Mouse (Mus musculus) limb, embryonic 12.5 days (tissue): Measurements from ENCODE around the gene Dmap1. TPM values are rescaled to one million over a fixed set of nuclear protein-coding genes. Genes with fewer than 3 reads are reported as not detected.

Experiments used
- ATAC-seq: fragments of 200-750 bp; cut with Nextera tagmentation; 2 replicates; pipeline ENCODE4 v1.8.0; 2017; ENCODE audit warnings: low read depth, moderate TSS enrichment; ENCODE audit not compliant: insufficient number of reproducible peaks, insufficient read depth, low FRiP score, low TSS enrichment
- H3K27ac ChIP-seq: fragments of 300-500 bp; sonication (generic); 2 replicates; pipeline ENCODE4 v1.5.1; 2016; ENCODE audit warnings: mild to moderate bottlenecking, moderate library complexity
- H3K27me3 ChIP-seq: fragments of 300-500 bp; sonication (generic); 2 replicates; pipeline ENCODE4 v1.6.1; 2016; ENCODE audit warnings: mild to moderate bottlenecking, moderate library complexity
- H3K36me3 ChIP-seq: fragments of 300-500 bp; sonication (generic); 2 replicates; pipeline ENCODE4 v1.6.1; 2016; ENCODE audit warnings: mild to moderate bottlenecking, moderate library complexity
- H3K4me1 ChIP-seq: fragments of 300-500 bp; sonication (generic); replicated peaks from 2 replicates; pipeline ENCODE4 v1.6.1; 2016
- H3K4me2 ChIP-seq: fragments of 300-500 bp; sonication (generic); 2 replicates; pipeline ENCODE4 v1.6.1; 2016; ENCODE audit warnings: mild to moderate bottlenecking, moderate library complexity
- H3K4me3 ChIP-seq: fragments of 300-500 bp; sonication (generic); replicated peaks from 2 replicates; pipeline ENCODE4 v1.5.1; 2016; ENCODE audit warnings: mild to moderate bottlenecking
- H3K9ac ChIP-seq: fragments of 300-500 bp; sonication (generic); replicated peaks from 2 replicates; pipeline ENCODE4 v1.6.1; 2016; ENCODE audit warnings: mild to moderate bottlenecking, moderate library complexity
- H3K9me3 ChIP-seq: fragments of 300-500 bp; sonication (generic); 2 replicates; pipeline ENCODE4 v1.6.1; 2016; ENCODE audit warnings: mild to moderate bottlenecking, moderate library complexity
- WGBS: fragments of 180-500 bp; shearing (Covaris S2); methylation state at CpG from one replicate; pipeline ENCODE4 v1.1.7; 2016; 5-methylcytosine and 5-hydroxymethylcytosine counted together
- polyA plus RNA-seq: library from polyadenylated mRNA; unstranded; fragments of >200 nt; fragmentation: Nextera tagmentation; extraction: Ambion mirVana; gene quantifications from 2 replicates; pipeline ENCODE4 v1.2.1, GENCODE M21; 2016

Dmap1 gene
- polyA plus RNA-seq, 1 experiment from 2014 or later = 87.5 TPM

- peaks cover 35% of the 10 kb centered on the region for H3K36me3 ChIP-seq
- ATAC-seq = no peak
- no peak overlapping the region for H3K4me3 ChIP-seq
- H3K9ac ChIP-seq = no peak overlapping the region
- WGBS = 97% methylated on average over 1 of the region's 1 CpGs
- H3K9me3 ChIP-seq = no peaks in the 10 kb centered on the region
- H3K27me3 ChIP-seq = 0 out of 2 replicates have a peak, but pooled peaks cover 2% of the 10 kb centered on the region
- no peak overlapping the region for H3K4me2 ChIP-seq
- no peak overlapping the region for H3K27ac ChIP-seq
- peaks cover 21% of the 10 kb centered on the region for H3K4me1 ChIP-seq
These were observed 41.0 kb downstream of the Dmap1 start for GRCm38 (mm10) chr4:117640925-117641703.

- H3K27ac ChIP-seq = no peak overlapping the region
- H3K27me3 ChIP-seq = no peaks in the 10 kb centered on the region
- peaks cover 39% of the 10 kb centered on the region; the same call in 1 of the 2 replicates for H3K36me3 ChIP-seq
- no peaks in the 10 kb centered on the region; the same call in 1 of the 2 replicates for H3K4me1 ChIP-seq
- ATAC-seq = no peak
- H3K9me3 ChIP-seq = peaks cover 3% of the 10 kb centered on the region; the same call in 1 of the 2 replicates
- H3K4me3 ChIP-seq = no peak overlapping the region
- WGBS = 79% methylated on average over 22 of the region's 22 CpGs
- no peak overlapping the region for H3K9ac ChIP-seq
- no peak overlapping the region for H3K4me2 ChIP-seq
These were observed 45.0 kb downstream of the Dmap1 start for GRCm38 (mm10) chr4:117636891-117637613.

- Histone ChIP-seq H3K36me3 (peaks cover 37% of the 10 kb centered on the region; the same call in 1 of the 2 replicates), H3K27ac (no peak overlapping the region), H3K4me1 (peaks cover 2% of the 10 kb centered on the region), H3K4me2 (no peak overlapping the region), H3K9ac (no peak overlapping the region), H3K4me3 (no peak overlapping the region), H3K27me3 (no peaks in the 10 kb centered on the region), H3K9me3 (peaks cover 3% of the 10 kb centered on the region; the same call in 1 of the 2 replicates)
- ATAC-seq = no peak
- WGBS = 84% methylated on average over 4 of the region's 4 CpGs
These were observed 45.9 kb downstream of the Dmap1 start for GRCm38 (mm10) chr4:117636152-117636551.

GRCm38 (mm10) chr4:117634642-117635041 lies 47.4 kb downstream of the Dmap1 start:
- WGBS = 92% methylated on average over 7 of the region's 7 CpGs
- peaks cover 3% of the 10 kb centered on the region; the same call in 1 of the 2 replicates for H3K9me3 ChIP-seq
- H3K27ac ChIP-seq = no peak overlapping the region

GRCm38 (mm10) chr4:117633527-117633926 lies 48.5 kb downstream of the Dmap1 start:
- Histone ChIP-seq H3K27ac (no peak overlapping the region), H3K4me2 (no peak overlapping the region), H3K9ac (no peak overlapping the region), H3K4me1 (peaks cover 29% of the 10 kb centered on the region), H3K36me3 (peaks cover 27% of the 10 kb centered on the region; the same call in 1 of the 2 replicates), H3K9me3 (peaks cover 3% of the 10 kb centered on the region; the same call in 1 of the 2 replicates), H3K4me3 (no peak overlapping the region), H3K27me3 (no peaks in the 10 kb centered on the region)
- WGBS = 72% methylated on average over 5 of the region's 5 CpGs
- no peak for ATAC-seq

More at GRCm38 (mm10) chr4:117634642-117635041, 47.4 kb downstream of the Dmap1 start:
- Histone ChIP-seq H3K27me3 (no peaks in the 10 kb centered on the region), H3K4me2 (no peak overlapping the region), H3K4me3 (no peak overlapping the region), H3K36me3 (peaks cover 27% of the 10 kb centered on the region; the same call in 1 of the 2 replicates), H3K4me1 (peaks cover 18% of the 10 kb centered on the region), H3K9ac (no peak overlapping the region)
- no peak for ATAC-seq

GRCm38 (mm10) chr4:117630053-117630670 lies 51.9 kb downstream of the Dmap1 start:
- 22% methylated on average over 6 of the region's 6 CpGs for WGBS
- Histone ChIP-seq H3K36me3 (peaks cover 38% of the 10 kb centered on the region), H3K27ac (peak overlapping the region; percentile 76), H3K9me3 (peaks cover 3% of the 10 kb centered on the region; the same call in 1 of the 2 replicates), H3K4me1 (peaks cover 31% of the 10 kb centered on the region), H3K4me3 (no peak overlapping the region), H3K4me2 (no peak overlapping the region), H3K9ac (no peak overlapping the region), H3K27me3 (no peaks in the 10 kb centered on the region)
- ATAC-seq = peak; percentile 71

GRCm38 (mm10) chr4:117628464-117628863 lies 53.6 kb downstream of the Dmap1 start:
- Histone ChIP-seq H3K4me2 (no peak overlapping the region), H3K4me3 (no peak overlapping the region), H3K9ac (no peak overlapping the region), H3K27me3 (no peaks in the 10 kb centered on the region), H3K9me3 (peaks cover 3% of the 10 kb centered on the region; the same call in 1 of the 2 replicates), H3K36me3 (peaks cover 34% of the 10 kb centered on the region), H3K4me1 (peaks cover 44% of the 10 kb centered on the region), H3K27ac (no peak overlapping the region)
- no peak for ATAC-seq
- WGBS = 22% methylated on average over 1 of the region's 1 CpGs

Other genes starting within 250 kb of the Dmap1 start
- gene Rnf220, start 185.2 kb downstream of the Dmap1 start, polyA plus RNA-seq = 112 and 119 TPM in 2 replicates
- gene Eri3, start 131.9 kb downstream of the Dmap1 start, polyA plus RNA-seq = 161 and 166 TPM in 2 replicates
- not detected in 2 replicates for gene Gm12845, start 42.1 kb upstream of the Dmap1 start, polyA plus RNA-seq
- gene Klf17, start 83.4 kb upstream of the Dmap1 start, polyA plus RNA-seq = not detected in 2 replicates
- gene Slc6a9, start 152.2 kb upstream of the Dmap1 start, polyA plus RNA-seq = 14.7 and 16.5 TPM in 2 replicates
- gene Ccdc24, start 190.3 kb upstream of the Dmap1 start, polyA plus RNA-seq = 2.2 and 2.7 TPM in 2 replicates
- gene B4galt2, start 201.2 kb upstream of the Dmap1 start, polyA plus RNA-seq = 36.4 and 39.8 TPM in 2 replicates
- gene Atp6v0b, start 205.1 kb upstream of the Dmap1 start, polyA plus RNA-seq = 160 and 175 TPM in 2 replicates
- 18.3 and 18.8 TPM in 2 replicates for gene Dph2, start 209.8 kb upstream of the Dmap1 start, polyA plus RNA-seq
- 40.3 and 48.1 TPM in 2 replicates for gene Ipo13, start 232.7 kb upstream of the Dmap1 start, polyA plus RNA-seq
- gene Artn, start 247.5 kb upstream of the Dmap1 start, polyA plus RNA-seq = 16.4 and 16.8 TPM in 2 replicates